Mouse (Mus musculus) cerebellum, adult 2 months (tissue): ENCODE data around the gene Nfkbil1. TPM values are rescaled to one million over a fixed set of nuclear protein-coding genes. Genes with fewer than 3 reads are reported as not detected.

Experiments
- DNase-seq, 2 experiments: peaks; one replicate each; pipeline ENCODE4 v3.0.0; 2021
- H3K27ac ChIP-seq: fragments of 200-500 bp; 2 replicates; pipeline ENCODE4 v1.5.1; 2012; ENCODE audit warnings: low read length, control low read depth, inconsistent platforms; ENCODE audit not compliant: insufficient read depth
- H3K27me3 ChIP-seq: fragments of 200-500 bp; 2 replicates; pipeline ENCODE4 v1.6.1; 2012; ENCODE audit warnings: inconsistent platforms, mild to moderate bottlenecking, low read length, moderate library complexity; ENCODE audit not compliant: control insufficient read depth, insufficient read depth
- H3K4me1 ChIP-seq: fragments of 200-500 bp; 2 replicates; pipeline ENCODE4 v1.6.1; 2011; ENCODE audit warnings: low read length; ENCODE audit not compliant: control insufficient read depth, insufficient read depth
- H3K4me3 ChIP-seq: fragments of 200-500 bp; replicated peaks from 2 replicates; pipeline ENCODE3; 2011; ENCODE audit warnings: mild to moderate bottlenecking, low read depth, low read length, control low read depth; ENCODE audit not compliant: insufficient read depth
- CTCF ChIP-seq: fragments of 200-500 bp; IDR thresholded peaks from 2 replicates; pipeline ENCODE4 v1.5.1; 2011; ENCODE audit warnings: low read depth, mild to moderate bottlenecking, control low read depth, low read length, moderate library complexity, borderline replicate concordance; ENCODE audit not compliant: insufficient read depth
- POLR2A ChIP-seq: fragments of 200-500 bp; IDR thresholded peaks from 2 replicates; pipeline ENCODE4 v1.6.1; 2011; ENCODE audit warnings: low read length, control low read depth, borderline replicate concordance; ENCODE audit not compliant: insufficient read depth
- WGBS: fragments of 180-500 bp; shearing (Covaris S2); methylation state at CpG from one replicate; pipeline ENCODE4 v1.1.7; 2018; 5-methylcytosine and 5-hydroxymethylcytosine counted together
- polyA plus RNA-seq: library from polyadenylated mRNA; depleted of rRNA; stranded (reverse); fragments of >200 nt; gene quantifications from 2 replicates; pipeline ENCODE4 v1.2.3, GENCODE M21; 2012

Nfkbil1 gene
- polyA plus RNA-seq, 1 experiment: 13.2 TPM

- Histone ChIP-seq H3K4me3 (no peak overlapping the region), H3K27me3 (no peaks in the 10 kb centered on the region), H3K4me1 (no peaks in the 10 kb centered on the region), H3K27ac (no peak overlapping the region)
- TF ChIP-seq CTCF (no peak), POLR2A (no peak)
- DNase-seq: no peak
- 73% methylated on average over 1 of the region's 1 CpGs for WGBS
These were observed 32.0 kb upstream of the Nfkbil1 start for GRCm38 (mm10) chr17:35267399-35268086.

GRCm38 (mm10) chr17:35263523-35263883 lies 27.9 kb upstream of the Nfkbil1 start:
- Histone ChIP-seq H3K4me3 (peak overlapping the region; percentile 59), H3K27ac (no peak overlapping the region), H3K4me1 (no peaks in the 10 kb centered on the region), H3K27me3 (no peaks in the 10 kb centered on the region)
- peak in 1 of 2 experiments; percentile 36 for DNase-seq
- WGBS: under 1% methylated on average over 31 of the region's 31 CpGs
- no peak for TF ChIP-seq POLR2A
- TF ChIP-seq CTCF: no peak

DNA sequence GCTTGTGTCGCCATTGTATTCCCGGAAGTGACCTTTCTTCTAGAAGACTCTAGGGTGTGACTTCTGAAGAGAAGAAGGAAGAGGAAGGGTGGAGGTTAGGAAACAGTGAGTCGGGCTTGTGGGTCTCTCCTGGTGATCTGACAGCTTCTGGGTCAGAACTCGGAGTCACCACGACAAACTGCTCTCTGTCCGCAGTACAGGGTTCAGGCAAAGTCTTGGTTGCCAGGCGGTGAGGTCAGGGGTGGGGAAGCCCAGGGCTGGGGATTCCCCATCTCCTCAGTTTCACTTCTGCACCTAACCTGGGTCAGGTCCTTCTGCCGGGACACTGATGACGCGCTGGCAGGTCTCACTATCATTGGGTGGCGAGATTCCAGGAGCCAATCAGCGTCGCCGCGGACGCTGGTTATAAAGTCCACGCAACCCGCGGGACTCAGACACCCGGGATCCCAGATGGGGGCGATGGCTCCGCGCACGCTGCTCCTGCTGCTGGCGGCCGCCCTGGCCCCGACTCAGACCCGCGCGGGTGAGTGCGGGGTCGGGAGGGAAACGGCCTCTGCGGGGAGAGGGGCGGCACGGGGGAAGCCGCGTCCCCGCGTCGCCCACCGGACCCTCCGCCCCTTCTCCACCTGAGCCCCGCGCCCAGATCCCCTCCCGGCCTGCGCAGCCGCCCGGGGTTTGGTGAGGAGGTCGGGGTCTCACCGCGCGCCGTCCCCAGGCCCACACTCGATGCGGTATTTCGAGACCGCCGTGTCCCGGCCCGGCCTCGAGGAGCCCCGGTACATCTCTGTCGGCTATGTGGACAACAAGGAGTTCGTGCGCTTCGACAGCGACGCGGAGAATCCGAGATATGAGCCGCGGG lies 27.3 kb upstream of the Nfkbil1 start, which contains the start of gene H2-D1:
Gene H2-D1 (plus strand): TSS at position 67 of the 859 bp plus-strand sequence.
- under 1% methylated on average over 67 of the region's 73 CpGs for WGBS

DNA sequence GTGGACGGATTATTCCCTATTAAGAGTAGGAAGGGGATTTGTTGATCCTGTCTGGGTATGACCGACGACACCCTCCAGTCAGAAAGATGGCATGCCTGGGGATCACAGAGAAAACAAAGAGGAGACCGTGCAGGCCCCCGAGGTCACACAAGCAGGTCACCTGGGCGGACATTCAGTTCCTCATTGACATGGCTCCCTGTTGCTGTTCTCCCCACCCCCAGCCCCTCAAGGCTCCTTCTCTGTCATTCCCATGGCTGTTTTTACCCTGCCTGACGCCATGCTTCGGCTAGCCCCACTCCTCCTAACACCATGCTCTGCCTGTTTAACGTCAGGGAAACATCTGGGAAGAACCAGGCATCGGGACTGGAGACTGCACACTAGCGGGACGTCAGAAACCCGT lies 26.1 kb upstream of the Nfkbil1 start:
- Histone ChIP-seq H3K27ac (no peak overlapping the region), H3K4me1 (no peaks in the 10 kb centered on the region), H3K4me3 (no peak overlapping the region), H3K27me3 (no peaks in the 10 kb centered on the region)
- no peak for TF ChIP-seq CTCF
- WGBS: 71% methylated on average over 13 of the region's 13 CpGs
- DNase-seq: no peak

More for the DNA sequence above, 27.3 kb upstream of the Nfkbil1 start, which contains the start of gene H2-D1:
- peak within 1 kb of the TSS; percentile 59 for H3K4me3 ChIP-seq
- no peaks in the 10 kb centered on the region for H3K4me1 ChIP-seq
- peak; percentile 93 to 96 for DNase-seq
- TF ChIP-seq CTCF: no peak
- peak; percentile 87 for TF ChIP-seq POLR2A
- H3K27me3 ChIP-seq: no peaks in the 10 kb centered on the region
- 0 out of 2 replicates have a peak within 1 kb of the TSS, but pooled peaks have one; percentile 36 for H3K27ac ChIP-seq

- no peak overlapping the region for H3K4me3 ChIP-seq
- H3K27me3 ChIP-seq: no peaks in the 10 kb centered on the region
- H3K27ac ChIP-seq: no peak overlapping the region
- TF ChIP-seq POLR2A (no peak), CTCF (no peak)
- H3K4me1 ChIP-seq: no peaks in the 10 kb centered on the region
- DNase-seq: no peak
- WGBS: 27% methylated on average over 4 of the region's 4 CpGs
These were observed 24.0 kb upstream of the Nfkbil1 start for GRCm38 (mm10) chr17:35259621-35260020.

GRCm38 (mm10) chr17:35258492-35259478 lies 23.2 kb upstream of the Nfkbil1 start:
- H3K4me3 ChIP-seq: no peak overlapping the region
- TF ChIP-seq CTCF: no peak
- H3K27me3 ChIP-seq: no peaks in the 10 kb centered on the region
- no peak for DNase-seq
- H3K27ac ChIP-seq: no peak overlapping the region
- 51% methylated on average over 14 of the region's 14 CpGs for WGBS
- no peaks in the 10 kb centered on the region for H3K4me1 ChIP-seq

DNA sequence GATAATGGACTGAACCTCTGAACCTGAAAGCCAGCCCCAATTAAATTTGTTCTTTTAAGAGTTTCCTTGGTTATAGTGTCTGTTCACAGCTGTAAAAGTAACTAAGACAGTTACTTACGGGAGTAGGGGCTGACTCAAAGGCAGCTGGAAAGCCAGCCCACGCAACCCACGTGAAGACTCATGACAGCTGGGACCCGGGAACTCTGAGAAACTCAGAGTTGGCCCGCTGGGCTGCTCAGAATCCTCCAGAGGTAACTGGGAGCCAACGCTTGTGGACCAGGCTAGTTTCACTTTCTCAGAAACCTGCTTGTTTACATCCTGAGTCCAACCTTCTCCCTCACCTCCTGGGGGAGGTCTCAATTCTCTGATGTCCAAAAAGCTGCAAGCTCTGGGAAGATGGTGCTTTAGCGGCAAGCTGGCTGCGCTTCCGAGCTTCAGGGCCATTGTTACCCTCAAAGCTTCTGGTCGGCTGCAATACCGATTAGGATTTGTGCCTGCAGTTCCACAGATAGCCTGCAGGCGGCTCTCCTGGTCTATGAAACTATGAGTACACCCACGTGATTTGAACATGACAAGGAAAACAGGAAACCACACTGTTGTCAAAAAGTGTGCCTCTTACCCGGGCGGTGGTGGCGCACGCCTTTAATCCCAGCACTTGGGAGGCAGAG lies 22.4 kb upstream of the Nfkbil1 start:
- TF ChIP-seq POLR2A (no peak), CTCF (peak; percentile 85)
- 2% methylated on average over 17 of the region's 17 CpGs for WGBS
- DNase-seq: peak; percentile 90 to 95
- H3K4me1 ChIP-seq: peaks cover 6% of the 10 kb centered on the region
- H3K4me3 ChIP-seq: peak overlapping the region; percentile 54
- H3K27ac ChIP-seq: no peak overlapping the region
- no peaks in the 10 kb centered on the region for H3K27me3 ChIP-seq
